Mouse (Mus musculus): ENCODE measurements around the gene Taf8. TPM values are rescaled to one million over a fixed set of nuclear protein-coding genes. Genes with fewer than 3 reads are reported as not detected.

Taf8 gene
- polyA plus RNA-seq, 1 experiment from 2014 or later, result 15.9 TPM

GRCm38 (mm10) chr17:47473434-47473974 is 28.6 kb downstream of the Taf8 start:
- H3K4me2 ChIP-seq, result no peak overlapping the region
- H3K27me3 ChIP-seq (ENCODE audit: control insufficient read depth, insufficient read depth, low read length), result peaks cover 8% of the 10 kb centered on the region
- no peaks in the 10 kb centered on the region for H3K9me3 ChIP-seq (replicated peaks; ENCODE audit: control insufficient read depth, low read length)
- ATAC-seq (replicated peaks; ENCODE audit: insufficient number of reproducible peaks, low FRiP score, low TSS enrichment), result no peak
- no peak overlapping the region for H3K4me3 ChIP-seq (ENCODE audit: low read depth, low read length)
- no peak overlapping the region for H3K27ac ChIP-seq (ENCODE audit: low read depth, low read length)
- H3K9ac ChIP-seq (ENCODE audit: low read depth, low read length), result no peak overlapping the region
- H3K36me3 ChIP-seq (ENCODE audit: control insufficient read depth, insufficient read depth, low read length), result no peaks in the 10 kb centered on the region
- WGBS (ENCODE audit: insufficient replicate concordance), result 17% methylated on average over 8 of the region's 8 CpGs
- H3K4me1 ChIP-seq (ENCODE audit: control insufficient read depth, insufficient read depth, low read length), result peaks cover 12% of the 10 kb centered on the region; the same call in 1 of the 2 replicates

DNA sequence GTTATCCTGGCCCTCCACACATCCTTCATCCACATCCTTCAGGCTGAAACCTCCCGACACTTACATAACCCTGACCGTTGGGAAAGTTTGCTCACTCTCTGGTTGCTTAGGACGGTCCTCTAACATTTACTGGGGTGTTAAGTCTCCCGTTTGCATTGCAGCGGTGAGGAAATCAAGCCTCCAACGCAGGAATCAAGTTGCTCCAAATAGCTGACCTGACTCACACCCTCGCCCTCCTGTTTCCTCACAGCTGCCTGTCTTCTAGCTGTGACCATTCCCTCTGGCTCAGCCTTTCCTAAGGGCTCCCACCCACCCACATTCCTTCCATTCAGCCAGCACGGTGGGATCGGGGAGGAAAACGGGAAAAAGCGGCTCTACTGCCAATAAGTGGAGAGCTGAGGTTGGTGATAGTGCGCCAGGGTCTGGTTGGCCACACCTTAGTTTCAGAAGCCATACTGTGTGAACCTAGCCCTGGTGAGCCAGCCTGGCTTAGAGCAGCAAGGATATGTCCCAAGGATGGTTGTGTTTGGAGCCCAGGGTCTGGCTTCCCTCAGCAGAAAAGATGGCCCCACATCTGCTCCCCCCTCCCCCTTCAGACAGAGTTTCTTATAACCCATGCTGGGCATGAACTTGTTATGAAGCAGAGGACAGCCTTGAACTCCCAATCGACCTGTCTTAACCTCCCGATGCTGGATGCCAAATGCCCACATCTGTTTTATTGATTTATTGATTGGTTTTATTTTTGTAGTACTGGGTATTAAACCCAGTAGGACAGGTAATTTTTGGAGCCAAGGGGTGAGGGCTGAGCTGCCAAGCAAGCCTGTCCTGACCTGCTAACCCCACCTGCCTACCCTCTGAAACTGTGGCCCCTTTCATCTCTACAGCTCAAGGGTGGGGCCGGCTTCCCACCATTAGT is 29.4 kb downstream of the Taf8 start:
- ATAC-seq (replicated peaks; ENCODE audit: insufficient number of reproducible peaks, low FRiP score, low TSS enrichment), result no peak
- H3K4me3 ChIP-seq (ENCODE audit: low read depth, low read length), result no peak overlapping the region
- WGBS (ENCODE audit: insufficient replicate concordance), result 25% methylated on average over 15 of the region's 15 CpGs
- H3K27me3 ChIP-seq (ENCODE audit: control insufficient read depth, insufficient read depth, low read length), result peaks cover 13% of the 10 kb centered on the region
- H3K9ac ChIP-seq (ENCODE audit: low read depth, low read length), result no peak overlapping the region
- no peaks in the 10 kb centered on the region for H3K9me3 ChIP-seq (replicated peaks; ENCODE audit: control insufficient read depth, low read length)
- H3K36me3 ChIP-seq (ENCODE audit: control insufficient read depth, insufficient read depth, low read length), result no peaks in the 10 kb centered on the region
- H3K27ac ChIP-seq (ENCODE audit: low read depth, low read length), result no peak overlapping the region
- peaks cover 17% of the 10 kb centered on the region for H3K4me1 ChIP-seq (ENCODE audit: control insufficient read depth, insufficient read depth, low read length)
- H3K4me2 ChIP-seq, result no peak overlapping the region

DNA sequence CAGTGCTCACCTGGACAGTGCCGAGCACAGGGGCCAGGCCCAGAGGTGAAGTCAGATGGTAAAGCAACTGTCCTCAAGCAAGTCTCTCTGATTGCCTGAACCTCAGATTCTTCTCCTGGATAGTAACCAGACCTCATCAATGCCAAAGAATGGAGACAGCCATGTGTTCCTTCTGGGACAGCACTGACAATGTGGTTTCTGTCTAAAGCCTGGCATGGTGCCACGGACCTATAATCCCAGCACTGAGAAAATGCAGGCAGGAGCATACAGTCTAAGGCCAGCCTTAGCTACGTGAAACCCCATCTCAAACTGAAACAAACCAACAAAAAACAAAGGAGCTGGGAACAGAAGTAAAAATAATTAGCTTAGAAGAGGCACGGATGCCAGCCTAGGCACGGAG is 31.4 kb downstream of the Taf8 start:
- Histone ChIP-seq H3K4me2 (no peak overlapping the region), H3K36me3 (ENCODE audit: control insufficient read depth, insufficient read depth, low read length) (no peaks in the 10 kb centered on the region), H3K9ac (ENCODE audit: low read depth, low read length) (no peak overlapping the region), H3K9me3 (replicated peaks; ENCODE audit: control insufficient read depth, low read length) (no peaks in the 10 kb centered on the region), H3K27ac (ENCODE audit: low read depth, low read length) (no peak overlapping the region), H3K4me3 (ENCODE audit: low read depth, low read length) (no peak overlapping the region), H3K27me3 (ENCODE audit: control insufficient read depth, insufficient read depth, low read length) (peaks cover 30% of the 10 kb centered on the region), H3K4me1 (ENCODE audit: control insufficient read depth, insufficient read depth, low read length) (peaks cover 20% of the 10 kb centered on the region)
- WGBS (ENCODE audit: insufficient replicate concordance), result 79% methylated on average over 5 of the region's 5 CpGs
- no peak for ATAC-seq (replicated peaks; ENCODE audit: insufficient number of reproducible peaks, low FRiP score, low TSS enrichment)

GRCm38 (mm10) chr17:47470121-47470520 is 32.0 kb downstream of the Taf8 start:
- Histone ChIP-seq H3K4me2 (no peak overlapping the region), H3K9me3 (replicated peaks; ENCODE audit: control insufficient read depth, low read length) (no peaks in the 10 kb centered on the region), H3K4me1 (ENCODE audit: control insufficient read depth, insufficient read depth, low read length) (peaks cover 20% of the 10 kb centered on the region), H3K9ac (ENCODE audit: low read depth, low read length) (no peak overlapping the region), H3K27me3 (ENCODE audit: control insufficient read depth, insufficient read depth, low read length) (peaks cover 35% of the 10 kb centered on the region), H3K27ac (ENCODE audit: low read depth, low read length) (no peak overlapping the region), H3K4me3 (ENCODE audit: low read depth, low read length) (no peak overlapping the region), H3K36me3 (ENCODE audit: control insufficient read depth, insufficient read depth, low read length) (no peaks in the 10 kb centered on the region)
- no peak for ATAC-seq (replicated peaks; ENCODE audit: insufficient number of reproducible peaks, low FRiP score, low TSS enrichment)
- 85% methylated on average over 4 of the region's 4 CpGs for WGBS (ENCODE audit: insufficient replicate concordance)

GRCm38 (mm10) chr17:47469642-47470041 is 32.5 kb downstream of the Taf8 start:
- Histone ChIP-seq H3K4me2 (no peak overlapping the region), H3K9me3 (replicated peaks; ENCODE audit: control insufficient read depth, low read length) (no peaks in the 10 kb centered on the region), H3K27me3 (ENCODE audit: control insufficient read depth, insufficient read depth, low read length) (peaks cover 36% of the 10 kb centered on the region), H3K9ac (ENCODE audit: low read depth, low read length) (no peak overlapping the region), H3K4me1 (ENCODE audit: control insufficient read depth, insufficient read depth, low read length) (peaks cover 20% of the 10 kb centered on the region), H3K27ac (ENCODE audit: low read depth, low read length) (no peak overlapping the region), H3K4me3 (ENCODE audit: low read depth, low read length) (no peak overlapping the region), H3K36me3 (ENCODE audit: control insufficient read depth, insufficient read depth, low read length) (no peaks in the 10 kb centered on the region)
- WGBS (ENCODE audit: insufficient replicate concordance), result 80% methylated on average over 4 of the region's 4 CpGs
- ATAC-seq (replicated peaks; ENCODE audit: insufficient number of reproducible peaks, low FRiP score, low TSS enrichment), result no peak

GRCm38 (mm10) chr17:47468466-47468865 is 33.6 kb downstream of the Taf8 start:
- Histone ChIP-seq H3K9me3 (replicated peaks; ENCODE audit: control insufficient read depth, low read length) (no peaks in the 10 kb centered on the region), H3K4me2 (peak overlapping the region; percentile 63), H3K27ac (ENCODE audit: low read depth, low read length) (no peak overlapping the region), H3K4me3 (ENCODE audit: low read depth, low read length) (peak overlapping the region; percentile 34), H3K4me1 (ENCODE audit: control insufficient read depth, insufficient read depth, low read length) (peaks cover 28% of the 10 kb centered on the region), H3K36me3 (ENCODE audit: control insufficient read depth, insufficient read depth, low read length) (no peaks in the 10 kb centered on the region), H3K27me3 (ENCODE audit: control insufficient read depth, insufficient read depth, low read length) (peaks cover 36% of the 10 kb centered on the region), H3K9ac (ENCODE audit: low read depth, low read length) (peak overlapping the region; percentile 56)
- 3% methylated on average over 34 of the region's 34 CpGs for WGBS (ENCODE audit: insufficient replicate concordance)
- ATAC-seq (replicated peaks; ENCODE audit: insufficient number of reproducible peaks, low FRiP score, low TSS enrichment), result no peak

GRCm38 (mm10) chr17:47468063-47468462 is 34.0 kb downstream of the Taf8 start:
- H3K36me3 ChIP-seq (ENCODE audit: control insufficient read depth, insufficient read depth, low read length), result no peaks in the 10 kb centered on the region
- H3K4me1 ChIP-seq (ENCODE audit: control insufficient read depth, insufficient read depth, low read length), result peaks cover 32% of the 10 kb centered on the region
- peak overlapping the region; percentile 56 for H3K9ac ChIP-seq (ENCODE audit: low read depth, low read length)
- no peaks in the 10 kb centered on the region for H3K9me3 ChIP-seq (replicated peaks; ENCODE audit: control insufficient read depth, low read length)
- H3K4me2 ChIP-seq, result peak overlapping the region; percentile 63
- peaks cover 36% of the 10 kb centered on the region for H3K27me3 ChIP-seq (ENCODE audit: control insufficient read depth, insufficient read depth, low read length)
- H3K27ac ChIP-seq (ENCODE audit: low read depth, low read length), result no peak overlapping the region
- H3K4me3 ChIP-seq (ENCODE audit: low read depth, low read length), result peak overlapping the region; percentile 34
- no peak for ATAC-seq (replicated peaks; ENCODE audit: insufficient number of reproducible peaks, low FRiP score, low TSS enrichment)
- 13% methylated on average over 13 of the region's 14 CpGs for WGBS (ENCODE audit: insufficient replicate concordance)

DNA sequence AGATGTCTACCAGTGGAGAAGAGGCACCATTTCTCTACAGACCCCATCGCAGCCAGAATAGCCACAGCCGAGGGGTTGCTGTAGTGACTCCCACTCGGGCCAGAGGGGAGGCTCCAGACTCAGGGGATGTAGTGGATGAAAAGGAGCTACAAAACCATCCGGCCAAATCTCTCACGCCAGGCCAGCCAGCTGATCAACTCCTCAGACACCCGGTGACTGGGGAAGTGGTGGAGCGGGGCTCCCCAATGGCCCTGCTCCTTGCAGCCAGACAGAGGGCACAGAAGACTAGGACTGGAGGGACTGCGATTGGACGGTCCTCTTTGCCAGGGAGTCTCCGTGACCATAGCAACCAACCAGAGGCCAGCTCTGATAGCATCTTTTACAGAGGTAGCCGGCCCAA is 34.4 kb downstream of the Taf8 start:
- H3K27me3 ChIP-seq (ENCODE audit: control insufficient read depth, insufficient read depth, low read length), result peaks cover 36% of the 10 kb centered on the region
- peak overlapping the region; percentile 63; the same call in 1 of the 2 replicates for H3K4me2 ChIP-seq
- 61% methylated on average over 11 of the region's 11 CpGs for whole genome bisulfite sequencing (ENCODE audit: insufficient replicate concordance)
- no peak overlapping the region; the same call in 1 of the 2 replicates for H3K9ac ChIP-seq (ENCODE audit: low read depth, low read length)
- no peaks in the 10 kb centered on the region for H3K9me3 ChIP-seq (replicated peaks; ENCODE audit: control insufficient read depth, low read length)
- no peak overlapping the region for H3K27ac ChIP-seq (ENCODE audit: low read depth, low read length)
- H3K4me3 ChIP-seq (ENCODE audit: low read depth, low read length), result peak overlapping the region; percentile 34; the same call in 1 of the 2 replicates
- peaks cover 35% of the 10 kb centered on the region for H3K4me1 ChIP-seq (ENCODE audit: control insufficient read depth, insufficient read depth, low read length)
- no peaks in the 10 kb centered on the region for H3K36me3 ChIP-seq (ENCODE audit: control insufficient read depth, insufficient read depth, low read length)
- ATAC-seq (replicated peaks; ENCODE audit: insufficient number of reproducible peaks, low FRiP score, low TSS enrichment), result no peak
